Mouse (Mus musculus) gastrocnemius, adult 8-10 months (tissue): ENCODE measurements around the gene Zar1. TPM values are rescaled to one million over a fixed set of nuclear protein-coding genes. Genes with fewer than 3 reads are reported as not detected.

Source experiments
- total RNA-seq, 4 experiments: library from RNA; stranded (reverse); gene quantifications; 2 replicates each; pipeline ENCODE4 v1.2.4; 2022

Gene Zar1
- total RNA-seq, 4 experiments from 2014 or later: not detected

Other genes starting within 250 kb of the Zar1 start
- under 1 TPM; 0.05 to 0.27 (median 0.15) TPM for gene Corin, start 76.8 kb downstream of the Zar1 start, total RNA-seq
- gene Nfxl1, start 21.6 kb downstream of the Zar1 start, total RNA-seq: 1 to 10 TPM; 2.5 to 5.9 (median 3.2) TPM
- not detected for gene Gm5868, start 6.3 kb upstream of the Zar1 start, total RNA-seq
- not detected for gene Cnga1, start 63.0 kb upstream of the Zar1 start, total RNA-seq
- under 1 TPM in 1 of 4 experiments, not detected in 3; 0.07 TPM for gene Nipal1, start 66.5 kb upstream of the Zar1 start, total RNA-seq
- gene Txk, start 171.5 kb upstream of the Zar1 start, total RNA-seq: not detected